Mouse (Mus musculus) left cerebral cortex, adult 8-10 months (tissue): ENCODE data around the gene Slc27a1. TPM values are rescaled to one million over a fixed set of nuclear protein-coding genes. Genes with fewer than 3 reads are reported as not detected.
"Not testable (repeated sequence)": the region's sequence is repeated elsewhere in the genome, so short reads cannot be mapped to it uniquely, and the experiment has no call there.

Source experiments
- DNase-seq, 2 experiments: peaks; one replicate each; pipeline ENCODE4 v3.0.0; 2022; ENCODE audit warnings: low spot score in 2 of 2
- total RNA-seq, 4 experiments: library from RNA; stranded (reverse); gene quantifications; 2 replicates each; pipeline ENCODE4 v1.2.4; 2022

Gene Slc27a1
- total RNA-seq, result 100 to 1,000 TPM in 1 of 4 experiments, 10 to 100 TPM in 3; 94.4 to 105 (median 97.5) TPM

- peak in 1 of 2 experiments; percentile 70 for DNase-seq
These were observed at the start of gene Slc27a1 for GRCm38 (mm10) chr8:71568387-71568937. Slc27a1 (plus strand) TSS chr8:71568882.

- DNase-seq, result not testable (repeated sequence)
These were observed 49.5 kb upstream of the Slc27a1 start for GRCm38 (mm10) chr8:71519037-71519825.

GRCm38 (mm10) chr8:71521634-71522033, 47.0 kb upstream of the Slc27a1 start:
- peak; percentile 83 to 85 for DNase-seq

- no peak for DNase-seq
These were observed 43.2 kb upstream of the Slc27a1 start, which contains the start of gene Ccdc194 for GRCm38 (mm10) chr8:71525226-71526050. Ccdc194 (minus strand) TSS chr8:71525711.

GRCm38 (mm10) chr8:71526272-71526671, 42.4 kb upstream of the Slc27a1 start:
- no peak for DNase-seq

- no peak for DNase-seq
These were observed 41.4 kb upstream of the Slc27a1 start for GRCm38 (mm10) chr8:71527162-71527870.

- no peak for DNase-seq
These were observed 40.2 kb upstream of the Slc27a1 start for GRCm38 (mm10) chr8:71528362-71529073.

- DNase-seq, result not testable (repeated sequence)
These were observed 37.8 kb upstream of the Slc27a1 start for GRCm38 (mm10) chr8:71530735-71531467.

- DNase-seq, result no peak
These were observed 34.3 kb upstream of the Slc27a1 start for GRCm38 (mm10) chr8:71534263-71534810.

GRCm38 (mm10) chr8:71535663-71536062, 33.0 kb upstream of the Slc27a1 start:
- DNase-seq, result no peak

- no peak for DNase-seq
These were observed 31.4 kb upstream of the Slc27a1 start, which contains the start of gene Bst2 for GRCm38 (mm10) chr8:71537028-71537867. Bst2 (minus strand) TSS chr8:71537456.

GRCm38 (mm10) chr8:71542632-71543343, 25.9 kb upstream of the Slc27a1 start, which contains the start of gene Mvb12a:
Mvb12a (plus strand) TSS chr8:71542922.
- peak; percentile 80 to 99 for DNase-seq

GRCm38 (mm10) chr8:71543755-71544154, 24.9 kb upstream of the Slc27a1 start:
- no peak for DNase-seq

GRCm38 (mm10) chr8:71545053-71545452, 23.6 kb upstream of the Slc27a1 start:
- no peak for DNase-seq

GRCm38 (mm10) chr8:71547590-71547989, 21.1 kb upstream of the Slc27a1 start:
- DNase-seq, result no peak

GRCm38 (mm10) chr8:71550754-71551153, 17.9 kb upstream of the Slc27a1 start:
- DNase-seq, result no peak

- DNase-seq, result no peak
These were observed 15.9 kb upstream of the Slc27a1 start for GRCm38 (mm10) chr8:71552770-71553169.

- DNase-seq, result no peak
These were observed 14.7 kb upstream of the Slc27a1 start for GRCm38 (mm10) chr8:71554001-71554400.
